Mouse (Mus musculus) cerebellum, adult 11 months (tissue): ENCODE data around the gene Zbtb16.

Source experiments
- DNase-seq: peaks from one replicate; pipeline ENCODE4 v3.0.0; 2022

Gene Zbtb16

DNA sequence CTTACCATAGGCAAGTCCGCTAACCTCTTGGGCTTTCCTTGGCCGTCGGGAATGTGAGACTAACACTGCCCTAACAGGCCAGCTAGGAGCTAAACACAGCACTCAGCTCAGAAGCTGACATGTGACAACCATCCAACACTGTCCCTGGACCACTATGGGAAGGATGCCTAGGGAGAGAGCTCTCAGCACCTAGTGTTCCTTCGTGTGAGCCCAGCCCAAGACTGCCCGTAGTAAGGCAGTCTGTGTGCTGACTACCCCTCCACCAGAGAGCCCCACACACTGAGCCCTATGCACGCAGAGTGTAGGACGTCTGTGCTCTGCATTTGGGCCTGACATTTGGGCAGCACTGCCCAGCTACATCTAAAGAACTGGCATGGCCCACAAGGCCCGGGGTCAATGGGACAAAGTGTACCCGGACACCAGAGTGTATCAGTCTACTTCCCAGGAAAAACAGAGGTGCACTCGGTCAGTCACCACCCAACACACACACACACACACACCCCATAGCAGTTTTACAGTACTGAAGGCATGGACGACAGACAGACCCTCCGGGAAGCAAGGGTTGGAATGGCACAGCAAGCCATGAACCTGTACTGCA lies 11.4 kb downstream of the Zbtb16 start:
- no peak for DNase-seq

GRCm38 (mm10) chr9:48823851-48824250 lies 12.2 kb downstream of the Zbtb16 start:
- DNase-seq = no peak

- DNase-seq = no peak
Observed at GRCm38 (mm10) chr9:48823319-48823705, 12.7 kb downstream of the Zbtb16 start.

GRCm38 (mm10) chr9:48822586-48823318 lies 13.3 kb downstream of the Zbtb16 start:
- no peak for DNase-seq

GRCm38 (mm10) chr9:48821916-48822585 lies 14.0 kb downstream of the Zbtb16 start:
- DNase-seq = no peak

GRCm38 (mm10) chr9:48821431-48821830 lies 14.6 kb downstream of the Zbtb16 start:
- no peak for DNase-seq

GRCm38 (mm10) chr9:48820791-48821190 lies 15.2 kb downstream of the Zbtb16 start:
- no peak for DNase-seq

GRCm38 (mm10) chr9:48819695-48820094 lies 16.3 kb downstream of the Zbtb16 start:
- DNase-seq = no peak

- DNase-seq = no peak
Observed at GRCm38 (mm10) chr9:48819137-48819536, 16.9 kb downstream of the Zbtb16 start.

DNA sequence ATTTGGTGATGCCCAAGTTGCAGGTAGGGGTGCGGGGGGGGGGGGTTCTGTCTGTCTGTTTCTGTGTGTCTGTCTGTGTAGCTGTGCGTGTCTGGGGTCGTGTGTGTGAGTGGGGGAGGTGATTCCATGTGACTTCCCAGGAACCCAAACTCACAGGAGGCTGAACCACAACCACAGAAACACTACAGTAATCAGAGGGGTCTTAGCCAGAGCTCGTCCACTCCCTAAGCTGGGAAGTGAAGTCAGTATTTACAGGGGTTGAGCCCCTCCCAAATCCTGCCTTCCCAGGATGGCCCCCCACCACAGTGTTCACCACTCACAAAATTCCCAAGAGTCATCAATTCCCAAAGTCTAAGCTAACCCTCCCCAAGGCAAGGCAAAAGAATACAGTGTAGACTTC lies 18.1 kb downstream of the Zbtb16 start:
- DNase-seq = no peak

DNA sequence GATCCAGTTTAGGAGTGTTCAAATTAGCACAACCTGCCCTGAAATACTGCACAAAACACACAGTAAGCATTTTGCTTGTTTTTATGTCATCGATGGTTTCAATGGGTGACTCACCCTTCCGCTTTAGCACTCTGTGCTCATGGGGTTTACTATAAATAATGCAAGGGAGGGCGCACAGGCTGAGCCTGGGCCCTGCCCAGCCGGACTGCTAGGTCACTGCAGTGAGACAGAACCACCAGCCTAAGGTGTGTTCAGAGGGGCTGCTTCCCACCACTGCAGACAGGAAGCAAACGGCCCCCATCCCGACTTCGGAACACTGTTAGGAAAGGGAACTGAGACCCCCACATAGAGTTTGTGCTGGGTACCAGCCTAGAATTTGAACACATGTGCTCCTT lies 18.6 kb downstream of the Zbtb16 start:
- DNase-seq = no peak

DNA sequence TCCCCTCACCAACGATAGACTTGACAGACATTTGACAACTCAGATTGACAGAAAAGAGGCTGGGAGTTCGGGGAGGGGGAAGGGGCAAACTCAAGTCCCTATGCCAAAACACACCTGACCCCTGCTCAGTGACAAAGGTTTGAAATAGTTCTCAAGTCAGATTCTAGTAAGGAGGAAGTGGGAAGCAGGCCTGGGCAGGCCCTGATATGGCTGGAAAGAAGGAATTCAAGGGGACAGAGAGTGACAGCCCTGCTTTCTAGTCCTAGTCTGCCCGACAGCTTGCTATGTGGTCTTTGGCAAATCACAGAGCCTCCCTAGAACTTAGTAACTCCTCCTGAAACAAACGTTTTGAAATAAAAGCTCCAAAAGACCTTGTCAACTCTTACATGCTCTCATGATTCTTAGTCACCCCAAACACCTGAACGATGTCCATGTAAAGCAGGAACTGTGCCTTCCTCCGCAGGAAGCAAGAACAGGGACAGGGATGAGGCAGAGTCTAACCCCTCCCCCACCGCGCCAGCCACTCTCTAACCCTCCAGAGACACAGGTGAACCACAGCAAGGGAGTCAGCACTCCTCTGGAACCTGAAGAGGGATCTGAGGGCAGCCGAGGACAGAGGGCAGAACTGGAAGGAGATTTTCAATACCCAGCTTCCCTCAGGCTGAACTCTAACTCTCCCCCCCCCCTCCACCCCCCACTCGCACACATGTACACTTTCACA lies 19.2 kb downstream of the Zbtb16 start:
- DNase-seq = no peak

- DNase-seq = no peak
Observed at GRCm38 (mm10) chr9:48816157-48816556, 19.9 kb downstream of the Zbtb16 start.

GRCm38 (mm10) chr9:48814881-48815495 lies 21.0 kb downstream of the Zbtb16 start:
- DNase-seq = no peak

DNA sequence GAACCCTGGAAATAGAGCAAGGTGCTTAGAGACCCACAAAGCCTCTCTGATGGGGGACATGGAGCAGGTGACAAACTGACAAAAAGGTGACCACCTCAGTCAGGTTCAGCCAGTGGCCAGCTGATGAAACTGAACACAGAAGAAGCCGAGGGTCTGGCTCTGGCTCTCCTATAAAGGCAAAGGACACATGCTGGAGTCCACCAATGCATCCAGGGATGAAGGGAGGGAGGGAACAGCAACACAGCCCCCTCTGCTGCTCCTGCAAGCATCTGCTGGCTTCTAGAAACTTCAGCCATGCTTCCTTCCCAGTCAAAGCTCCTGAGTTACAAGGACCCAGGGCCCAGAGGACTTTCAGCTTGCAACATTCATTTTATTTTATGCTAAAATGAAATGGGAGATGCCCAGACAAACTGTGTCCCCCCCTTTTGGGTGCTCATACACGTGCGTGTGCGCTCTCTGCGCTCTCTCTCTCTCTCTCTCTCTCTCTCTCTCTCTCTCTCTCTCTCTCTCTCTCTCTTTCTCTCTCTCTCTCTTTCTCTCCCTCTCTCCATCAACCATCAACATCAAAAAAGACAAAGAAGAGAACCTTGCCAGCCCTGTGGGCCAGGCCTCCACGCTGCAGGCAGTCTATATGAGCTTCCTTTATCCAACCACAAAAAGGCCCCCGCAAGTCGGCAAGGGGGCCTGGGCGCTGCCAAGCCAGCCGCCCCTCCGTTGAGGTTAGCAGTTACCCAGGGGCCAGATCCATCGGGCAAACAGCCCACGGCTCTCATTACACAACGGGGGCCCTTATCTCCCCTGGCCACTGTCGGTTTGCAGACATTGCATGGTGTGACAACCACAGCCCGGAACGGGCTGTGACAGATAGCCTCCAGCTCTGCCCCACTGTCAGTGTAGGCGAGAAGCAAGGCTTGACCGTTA lies 21.8 kb downstream of the Zbtb16 start:
- no peak for DNase-seq

DNA sequence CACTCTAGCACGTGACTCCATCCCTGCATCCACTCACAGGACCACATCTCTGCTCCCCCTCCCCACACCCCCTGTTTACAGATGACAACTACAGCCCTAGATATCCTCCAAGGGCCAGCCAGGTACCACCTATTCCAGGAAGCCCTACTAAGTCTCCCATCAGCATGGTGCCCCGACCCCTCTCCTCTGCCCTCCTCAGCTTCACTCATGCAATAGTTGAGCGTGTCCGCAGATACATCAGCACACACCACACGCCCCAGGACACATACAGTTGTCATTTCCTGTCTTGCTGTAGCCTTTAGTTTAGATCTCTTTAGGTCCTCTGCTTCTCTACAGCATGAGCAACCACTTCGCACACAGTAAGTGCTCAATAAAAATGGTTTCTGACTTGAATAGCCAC lies 23.7 kb downstream of the Zbtb16 start:
- DNase-seq = no peak

- no peak for DNase-seq
Observed at GRCm38 (mm10) chr9:48806591-48806990, 29.4 kb downstream of the Zbtb16 start.

DNA sequence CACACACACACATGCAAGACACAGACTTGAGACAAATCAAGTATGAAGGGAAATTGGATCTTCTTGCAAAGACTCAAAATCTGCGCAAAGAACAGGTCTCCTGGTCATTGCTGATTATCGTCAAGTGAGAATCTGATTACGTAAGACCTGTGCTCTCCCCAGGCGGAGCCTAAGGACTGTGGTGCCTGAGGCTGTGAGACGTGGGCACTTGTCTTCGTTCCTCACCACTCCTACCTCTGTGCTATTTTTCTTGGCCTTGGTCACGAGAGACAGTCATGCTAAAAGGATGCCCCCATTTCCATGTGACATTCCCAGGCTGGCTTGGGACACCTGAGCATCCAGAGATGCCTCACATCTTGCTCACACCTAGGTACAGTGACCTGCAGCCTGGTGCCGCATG lies 30.2 kb downstream of the Zbtb16 start:
- no peak for DNase-seq

DNA sequence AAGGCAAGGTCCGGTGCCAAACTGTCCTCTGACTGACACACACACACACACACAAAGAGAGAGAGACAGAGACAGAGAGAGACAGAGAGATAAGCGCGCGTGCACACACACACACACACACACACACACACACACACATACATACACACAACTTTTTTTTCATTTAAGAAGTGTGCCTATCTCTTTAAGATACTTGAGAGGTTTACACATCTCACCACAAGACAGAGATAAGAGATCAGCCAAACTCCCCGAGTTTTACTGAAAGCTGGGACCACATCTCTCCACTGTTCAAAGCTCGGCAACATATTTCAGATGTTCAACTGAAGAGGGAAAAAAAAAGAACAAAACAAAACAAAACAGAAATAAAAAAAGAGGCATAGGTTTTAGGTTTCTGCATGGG lies 31.5 kb downstream of the Zbtb16 start:
- no peak for DNase-seq

- DNase-seq = no peak
Observed at GRCm38 (mm10) chr9:48803460-48804240, 32.4 kb downstream of the Zbtb16 start.

DNA sequence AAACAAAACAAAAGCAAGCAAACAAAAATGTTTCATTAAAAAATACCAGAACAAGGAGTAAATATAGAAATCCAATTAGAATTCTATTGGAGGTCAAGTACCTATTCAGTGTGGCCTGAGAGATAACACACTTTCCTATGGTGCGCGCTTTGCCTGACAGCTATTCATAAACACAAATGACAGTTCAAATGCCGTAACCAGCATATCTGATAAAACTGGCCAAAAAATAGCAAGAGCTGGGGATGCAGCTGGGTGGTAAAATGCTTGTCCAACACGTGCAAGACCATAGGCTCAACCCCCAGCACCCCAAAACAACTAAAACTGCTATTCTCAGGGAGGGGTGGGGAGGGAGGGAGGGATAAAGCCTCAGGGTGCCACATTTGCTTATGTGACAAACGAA lies 33.6 kb downstream of the Zbtb16 start:
- DNase-seq = no peak
